Mouse (Mus musculus) heart, adult 18-20 months (tissue): Measurements from ENCODE around the gene Rnd1. TPM values are rescaled to one million over a fixed set of nuclear protein-coding genes. Genes with fewer than 3 reads are reported as not detected.

ENCODE experiments used
- DNase-seq, 2 experiments: peaks; one replicate each; pipeline ENCODE4 v3.0.0; 2021 to 2022; ENCODE audit warnings: mixed read lengths in 1 of 2
- total RNA-seq, 2 experiments: library from RNA; stranded (reverse); gene quantifications; 2 replicates each; pipeline ENCODE4 v1.2.3; 2021

Rnd1 gene
- total RNA-seq, 2 experiments from 2014 or later, result 0.77 to 1.3 TPM

DNA sequence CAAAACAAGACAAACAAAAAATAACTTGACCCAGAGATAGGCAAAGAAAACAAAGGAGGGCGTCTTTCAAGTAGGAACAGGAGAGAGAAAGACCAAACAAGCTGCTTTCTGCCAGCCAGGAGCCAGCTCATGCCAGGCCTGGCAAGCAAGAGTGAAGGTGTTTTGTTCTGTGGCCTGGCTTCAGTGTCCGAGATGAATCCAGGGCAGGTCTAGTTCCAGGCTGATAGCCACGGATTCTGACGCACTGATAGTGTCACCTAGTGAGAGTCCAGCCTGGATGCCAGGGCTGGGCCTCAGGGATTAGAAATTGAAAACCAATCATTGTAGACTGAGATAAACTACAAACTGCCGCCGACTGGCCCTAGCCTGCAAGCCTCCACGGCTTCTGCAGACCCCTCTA, 716 bp upstream of the Rnd1 start:
- DNase-seq, result no peak

DNA sequence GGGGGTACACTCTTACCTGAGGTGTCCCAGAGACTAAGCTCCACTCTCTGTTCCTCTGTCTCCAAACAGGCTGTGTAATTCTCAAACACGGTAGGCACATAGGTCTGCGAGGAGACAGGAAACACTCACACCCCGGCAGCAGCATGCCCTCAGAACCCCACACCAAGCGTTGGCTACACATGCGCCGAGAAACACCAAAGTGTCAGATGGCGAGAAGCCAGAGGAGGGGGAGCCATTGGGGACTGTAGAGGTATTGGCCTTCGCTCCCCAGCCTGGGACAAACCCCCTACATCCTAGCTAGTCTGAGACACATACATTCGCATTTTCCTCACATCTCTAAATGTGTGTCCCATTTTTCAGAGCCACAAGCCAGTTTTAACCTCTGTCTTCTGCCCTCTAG, 790 bp downstream of the Rnd1 start:
- DNase-seq, result peak in 1 of 2 experiments; percentile 29

DNA sequence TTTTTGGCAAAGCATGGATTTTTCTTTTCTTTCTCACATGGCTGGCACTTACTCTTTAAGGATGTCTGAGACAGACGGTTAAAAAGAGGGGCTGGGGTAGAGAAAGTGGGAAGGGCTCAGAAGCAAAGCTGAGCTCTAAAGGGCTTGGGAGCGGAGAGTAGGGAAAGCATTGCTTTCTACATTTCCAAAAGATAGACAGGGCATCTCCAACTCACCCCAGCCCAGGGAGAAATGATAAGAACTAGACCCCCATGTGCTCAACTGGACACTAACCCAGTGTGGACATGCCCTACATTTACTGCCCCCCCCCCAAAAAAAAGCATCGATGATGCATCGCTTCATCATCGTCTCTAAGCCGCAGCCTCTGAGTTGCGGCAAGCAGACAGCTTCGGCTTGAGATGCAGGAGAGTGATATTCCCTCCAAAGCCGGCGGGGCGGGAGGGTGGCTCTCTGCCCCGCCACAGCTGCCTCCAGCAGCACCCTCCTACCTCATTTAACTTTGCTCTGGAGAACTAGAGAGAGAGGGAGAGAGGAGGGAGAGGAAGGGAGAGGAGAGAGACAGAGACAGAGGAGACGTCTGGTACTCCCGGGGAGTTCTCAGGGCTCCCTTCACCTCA, 1.5 kb downstream of the Rnd1 start:
- DNase-seq, result no peak

DNA sequence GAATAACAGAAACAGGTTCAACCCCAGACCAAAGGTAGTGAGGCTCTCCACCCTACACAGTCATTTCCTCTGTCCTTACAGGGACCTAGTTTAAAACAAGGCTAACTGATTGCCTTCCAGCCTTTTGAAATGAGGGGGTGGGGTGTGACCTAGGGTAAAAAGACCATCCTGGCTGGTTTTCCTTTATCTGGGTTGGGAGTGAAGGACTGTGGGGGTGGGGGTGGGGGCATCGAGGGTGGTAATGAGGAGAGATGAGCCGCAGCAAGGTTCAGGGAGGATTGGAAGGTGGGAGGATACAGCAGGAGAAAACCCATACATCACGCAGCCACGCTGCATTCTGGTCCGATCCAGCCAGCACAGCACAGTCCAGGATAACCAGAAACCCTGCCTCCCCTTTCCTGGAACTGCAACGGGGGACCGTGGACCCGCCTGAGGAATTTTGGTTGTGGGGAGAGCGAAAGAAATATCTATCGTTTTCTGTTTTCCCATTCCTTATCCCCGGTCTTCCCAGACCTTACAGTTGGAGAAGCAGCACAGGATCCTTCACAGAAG, 2.2 kb downstream of the Rnd1 start:
- DNase-seq, result no peak

DNA sequence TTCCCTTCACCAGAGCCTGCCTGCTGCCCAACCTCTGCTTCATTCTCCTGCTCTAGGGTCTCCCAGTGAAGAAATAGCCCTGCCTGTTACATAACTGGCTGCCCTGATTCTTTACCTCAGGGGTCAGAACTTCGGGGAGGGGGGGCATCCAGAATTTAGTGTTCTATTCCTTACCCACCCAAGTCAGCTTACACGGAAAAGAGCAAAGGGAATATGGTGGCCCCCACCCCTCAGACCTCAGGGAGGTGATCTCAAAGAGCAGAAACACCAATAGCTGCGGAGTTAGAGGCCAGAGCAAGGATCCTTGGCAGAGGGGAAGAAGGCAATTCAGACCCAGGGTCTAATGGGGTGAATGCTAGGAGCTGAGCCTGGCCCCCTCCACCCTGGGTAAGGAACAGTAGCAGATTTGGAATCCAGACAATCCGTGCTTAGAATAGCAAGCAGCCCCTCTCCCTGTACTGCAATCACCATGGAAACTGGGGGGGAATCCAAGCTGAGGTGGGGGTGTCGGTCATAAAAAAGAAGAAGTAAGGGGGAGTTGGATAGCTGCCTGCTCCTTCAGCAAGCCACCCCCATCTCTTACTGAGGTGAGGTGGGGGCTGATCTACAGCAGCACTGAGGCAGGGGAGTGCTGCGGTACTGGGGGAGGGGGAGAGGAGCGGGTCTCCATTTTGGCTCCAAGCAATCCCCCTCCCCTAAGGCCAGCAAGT, 2.8 kb downstream of the Rnd1 start:
- no peak for DNase-seq

DNA sequence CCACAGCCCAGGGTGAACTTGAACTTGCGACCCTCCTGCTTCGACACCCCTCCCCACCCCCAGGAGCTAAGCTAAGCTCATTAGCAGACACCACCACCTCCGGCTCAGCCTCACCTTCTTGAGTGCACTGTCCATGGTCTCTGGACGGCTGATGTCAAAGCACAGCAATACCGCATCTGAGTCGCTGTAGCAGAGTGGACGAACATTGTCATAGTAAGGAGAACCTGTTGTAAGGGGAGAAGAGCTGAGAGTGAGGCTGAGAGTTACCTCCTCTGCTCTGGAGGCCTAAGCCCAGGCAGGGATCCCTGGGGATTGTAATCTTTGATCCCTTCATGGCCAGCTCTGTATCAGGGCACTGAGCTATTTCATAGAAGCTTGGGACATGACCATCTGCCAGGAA, 3.5 kb downstream of the Rnd1 start:
- DNase-seq, result no peak

DNA sequence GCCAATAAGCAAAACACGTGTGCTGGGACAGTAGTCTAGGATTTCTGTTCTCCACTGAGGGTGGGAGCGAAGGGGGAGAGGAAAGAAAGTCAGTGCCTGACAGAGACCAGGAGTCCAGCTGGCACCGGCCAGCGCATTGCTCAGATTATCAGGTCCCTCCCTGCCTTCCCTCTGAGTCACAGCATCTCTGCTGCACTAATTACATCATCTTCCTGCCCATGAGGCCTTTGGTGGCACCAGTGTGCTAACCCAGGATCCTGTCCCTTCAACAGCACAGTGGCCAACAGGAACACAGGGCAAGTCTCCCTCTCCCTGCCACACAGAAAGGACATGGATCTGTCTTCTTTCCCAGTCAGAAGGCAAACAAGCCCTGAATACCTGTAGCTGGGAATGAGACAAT, 4.7 kb downstream of the Rnd1 start:
- DNase-seq, result peak; percentile 28 to 63

DNA sequence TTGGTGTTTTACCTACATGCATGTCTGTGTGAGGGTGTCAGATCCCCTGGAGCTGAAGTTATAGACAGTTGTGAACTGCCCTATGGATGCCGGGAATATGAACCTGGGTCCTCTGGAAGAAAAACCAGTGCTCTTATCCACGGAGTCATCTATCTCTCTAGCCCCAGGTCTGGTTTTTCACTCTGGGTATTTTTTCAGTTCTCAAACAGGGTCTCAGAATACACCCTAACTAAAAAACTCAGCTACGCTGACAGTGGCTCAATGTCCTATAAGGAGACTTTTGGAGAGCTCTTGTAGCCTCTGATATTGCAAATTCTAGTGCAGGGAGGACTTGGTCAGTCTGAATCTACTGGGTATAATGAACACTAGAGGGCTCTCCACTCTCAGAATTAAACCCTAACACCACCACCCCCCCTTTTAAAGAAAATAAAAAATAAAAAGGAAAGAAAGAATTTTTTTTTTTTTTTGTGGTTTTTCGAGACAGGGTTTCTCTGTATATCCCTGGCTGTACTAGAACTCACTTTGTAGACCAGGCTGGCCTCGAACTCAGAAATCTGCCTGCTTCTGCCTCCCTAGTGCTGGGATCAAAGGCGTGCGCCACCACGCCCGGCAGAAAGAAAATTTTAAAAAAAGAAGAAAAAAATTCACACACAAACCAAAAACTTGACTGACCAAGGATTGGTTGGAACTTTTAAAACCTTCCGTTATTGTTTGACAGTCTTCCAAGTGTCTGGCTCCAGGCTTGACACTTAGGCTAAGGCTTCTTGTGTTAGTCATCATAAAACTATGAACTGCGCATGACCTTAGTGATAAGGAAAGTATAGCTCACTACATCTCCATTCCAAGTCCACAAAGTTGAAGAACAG, 13.0 kb downstream of the Rnd1 start:
- peak in 1 of 2 experiments; percentile 48 for DNase-seq

DNA sequence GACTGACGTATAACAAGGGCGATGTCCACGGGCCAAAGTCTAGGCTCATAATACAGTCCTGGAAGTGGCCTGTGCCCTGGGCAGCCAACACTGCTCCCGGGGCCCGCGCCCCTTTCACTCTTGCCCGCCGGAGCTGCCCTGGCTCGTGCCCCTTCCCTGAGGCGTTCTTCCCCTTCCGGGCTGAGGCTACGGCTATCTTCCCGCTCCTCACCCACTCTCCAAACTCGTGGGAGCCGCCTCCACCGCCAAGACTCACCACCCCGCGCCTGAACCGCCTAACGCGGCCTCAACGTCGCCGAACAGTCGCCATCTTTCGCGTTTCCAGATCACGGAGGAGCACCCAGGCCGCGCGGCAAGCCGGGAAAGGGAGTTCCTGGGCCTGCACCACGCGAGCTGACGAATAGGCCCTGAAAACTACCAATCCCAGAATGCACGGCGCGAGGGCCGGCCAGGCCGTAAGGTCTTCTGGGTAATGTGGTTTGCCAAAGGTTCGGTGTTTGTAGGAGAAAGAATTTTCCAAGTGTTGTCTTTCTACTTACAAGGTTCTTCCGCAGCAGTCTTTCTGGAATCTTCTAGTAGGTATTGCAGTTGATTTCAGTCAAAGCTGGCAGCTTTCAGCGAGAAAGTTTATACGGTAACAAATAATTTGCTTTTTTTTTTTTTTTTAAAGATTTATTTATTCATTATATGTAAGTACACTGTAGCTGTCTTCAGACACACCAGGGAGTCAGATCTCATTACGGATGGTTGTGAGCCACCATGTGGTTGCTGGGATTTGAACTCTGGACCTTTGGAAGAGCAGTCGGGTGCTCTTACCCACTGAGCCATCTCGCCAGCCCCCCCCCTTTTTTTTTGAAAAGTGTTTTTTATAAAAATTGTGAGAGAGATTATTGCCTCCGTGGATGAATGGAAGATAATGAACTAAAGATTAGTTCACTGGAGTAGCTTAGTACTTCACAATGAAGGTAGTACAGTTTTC, 14.4 kb downstream of the Rnd1 start, which contains the start of gene Ddx23:
Gene Ddx23 (minus strand): TSS at position 328 of the 979 bp plus-strand sequence.
- DNase-seq, result peak; percentile 97 to 98

DNA sequence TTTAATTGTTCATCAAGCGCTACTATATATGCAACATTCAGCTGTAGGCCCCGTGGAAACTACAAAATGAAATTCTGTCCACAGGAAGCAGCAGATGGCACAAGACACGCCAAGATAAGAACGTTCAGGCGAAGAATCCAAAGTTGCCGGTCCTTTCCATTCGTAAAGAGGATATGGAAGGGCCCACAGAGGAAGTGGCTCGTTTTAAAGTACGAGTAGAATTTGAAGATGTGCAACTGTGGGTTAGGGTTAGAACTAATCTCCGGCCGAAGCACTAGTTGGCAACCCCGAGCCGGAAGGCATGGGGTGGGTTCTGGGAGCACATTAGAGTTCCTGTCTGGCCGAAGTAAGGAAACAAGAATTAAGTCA, 15.1 kb downstream of the Rnd1 start:
- no peak for DNase-seq

DNA sequence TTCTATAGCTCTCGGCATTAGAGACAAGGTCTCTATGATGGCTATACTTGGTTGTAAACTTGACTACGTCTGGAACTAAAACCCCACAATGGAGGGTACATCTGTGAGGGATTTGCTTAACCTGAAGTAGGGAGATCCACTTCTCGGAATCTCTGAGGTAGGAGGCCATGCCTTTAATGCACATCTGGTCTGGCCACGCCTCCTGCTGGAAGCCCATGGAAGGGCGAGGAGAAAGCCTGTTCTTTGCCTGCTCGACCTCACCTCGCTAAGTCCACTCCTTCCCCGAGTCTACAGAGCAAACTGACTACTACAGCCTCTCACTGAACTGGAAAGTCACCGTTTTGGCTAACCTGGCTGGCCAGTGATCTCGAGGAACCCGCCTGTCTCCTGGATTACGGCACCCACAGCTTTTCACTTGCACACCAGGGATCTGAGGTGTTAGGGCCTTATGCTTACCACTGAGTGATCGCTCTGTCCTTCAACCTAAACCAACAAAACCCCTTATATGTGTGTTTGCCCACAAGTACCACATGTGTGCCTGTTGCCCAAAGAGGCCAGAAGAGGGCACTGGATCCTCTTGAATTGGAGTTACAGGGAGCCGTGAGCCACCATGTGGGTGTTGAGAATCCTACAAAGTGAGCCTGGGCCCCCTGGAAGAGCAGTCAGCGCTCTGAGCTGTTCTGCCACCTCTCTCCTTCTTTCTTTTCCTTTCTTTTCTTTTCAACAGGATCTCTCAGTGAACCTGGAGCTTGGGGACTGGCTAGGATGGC, 20.1 kb downstream of the Rnd1 start:
- DNase-seq, result no peak

DNA sequence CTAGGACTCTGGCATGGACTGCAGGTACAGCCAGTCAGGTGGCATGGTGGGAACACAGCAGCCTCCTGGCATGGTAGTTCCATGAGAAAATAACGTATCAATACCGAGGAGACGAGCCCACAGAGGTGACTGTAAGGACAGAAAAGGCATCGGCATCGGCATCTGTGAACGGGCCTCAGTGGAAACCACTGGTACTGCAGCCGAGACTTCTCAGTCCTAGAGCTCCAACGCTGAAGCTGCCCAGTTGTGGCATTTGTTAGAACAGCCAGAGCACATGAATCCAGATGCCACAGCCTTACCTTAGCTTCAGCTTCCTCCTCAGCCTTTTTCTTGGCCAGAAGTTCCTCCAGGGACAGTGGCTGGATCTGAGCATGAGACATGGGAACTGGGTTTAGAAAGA, 25.1 kb downstream of the Rnd1 start:
- DNase-seq, result no peak

DNA sequence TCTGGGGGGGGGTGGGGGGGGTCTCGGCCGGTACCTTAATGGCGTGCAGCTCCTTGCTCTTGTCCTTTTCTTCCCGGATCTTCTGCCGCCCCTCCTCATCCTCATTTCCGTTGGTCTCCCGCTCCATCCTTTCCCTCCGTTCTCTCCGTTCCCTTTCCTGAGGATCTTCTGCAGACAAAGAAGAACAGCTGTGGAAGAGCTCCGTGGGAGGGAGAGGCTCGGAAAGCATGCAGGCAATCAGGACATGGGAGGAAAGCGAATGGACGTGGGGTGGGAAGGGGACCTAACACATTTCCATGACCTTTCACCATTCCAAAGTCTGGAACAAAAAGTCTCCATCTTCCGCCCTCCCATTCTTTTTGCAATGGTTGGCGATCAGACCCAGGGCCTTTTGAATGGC, 25.8 kb downstream of the Rnd1 start:
- no peak for DNase-seq

DNA sequence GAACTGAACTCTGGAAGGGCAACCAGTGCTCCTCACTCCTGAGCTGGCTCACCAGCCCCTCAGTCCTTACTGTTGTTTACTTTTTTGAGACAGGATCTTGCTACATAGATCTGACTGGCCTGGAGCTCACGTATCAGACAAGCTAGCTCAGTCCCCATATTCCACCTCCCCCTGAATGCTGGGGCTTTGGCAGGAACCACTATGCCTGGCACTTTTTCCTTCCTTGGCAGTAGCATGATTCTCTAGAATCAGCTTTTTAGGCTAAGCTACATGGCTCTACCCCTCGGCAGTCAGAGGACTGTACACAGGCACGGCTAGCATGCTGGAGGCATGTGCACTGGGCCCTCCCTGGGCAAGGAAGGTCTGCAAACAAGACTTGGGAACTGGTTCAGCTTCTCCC, 29.2 kb downstream of the Rnd1 start:
- no peak for DNase-seq

DNA sequence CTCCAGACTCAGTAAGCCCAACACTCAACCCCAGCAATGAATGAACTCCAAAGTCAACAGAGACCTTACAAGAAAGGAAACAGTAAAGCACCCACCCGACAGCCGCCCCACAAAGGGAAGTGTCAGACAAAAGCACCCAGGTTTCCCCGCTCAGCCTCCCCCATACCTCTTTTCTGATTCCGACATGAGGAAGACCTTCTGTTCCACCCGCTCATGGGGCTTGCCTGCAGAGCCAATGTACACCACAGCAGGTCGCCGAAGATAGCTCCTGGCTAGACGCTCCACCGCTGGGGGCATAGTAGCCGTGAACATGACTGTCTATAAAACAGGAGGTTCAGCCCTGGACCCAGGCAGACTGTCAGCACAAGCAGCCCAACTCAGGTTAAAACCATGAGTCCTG, 30.0 kb downstream of the Rnd1 start:
- no peak for DNase-seq

DNA sequence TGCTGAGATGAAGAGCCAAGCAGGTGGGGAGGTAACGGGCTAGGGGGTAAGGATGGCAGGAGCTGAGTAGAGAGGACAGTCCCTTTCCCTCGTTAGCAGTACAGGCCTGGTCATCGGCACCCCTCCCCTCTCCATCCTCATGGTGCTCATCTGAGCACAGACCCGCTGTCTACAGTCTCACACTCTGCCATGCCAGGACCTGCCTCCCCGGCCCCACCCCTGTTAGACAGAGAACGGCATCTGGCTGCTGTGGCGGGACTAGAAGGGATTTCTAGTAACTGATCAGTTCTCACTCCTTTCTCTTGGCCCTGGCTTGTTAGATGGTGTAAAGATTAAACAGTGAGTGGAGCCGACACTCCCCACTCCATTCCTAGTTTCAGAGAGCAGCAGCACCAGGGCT, 30.5 kb downstream of the Rnd1 start:
- no peak for DNase-seq

DNA sequence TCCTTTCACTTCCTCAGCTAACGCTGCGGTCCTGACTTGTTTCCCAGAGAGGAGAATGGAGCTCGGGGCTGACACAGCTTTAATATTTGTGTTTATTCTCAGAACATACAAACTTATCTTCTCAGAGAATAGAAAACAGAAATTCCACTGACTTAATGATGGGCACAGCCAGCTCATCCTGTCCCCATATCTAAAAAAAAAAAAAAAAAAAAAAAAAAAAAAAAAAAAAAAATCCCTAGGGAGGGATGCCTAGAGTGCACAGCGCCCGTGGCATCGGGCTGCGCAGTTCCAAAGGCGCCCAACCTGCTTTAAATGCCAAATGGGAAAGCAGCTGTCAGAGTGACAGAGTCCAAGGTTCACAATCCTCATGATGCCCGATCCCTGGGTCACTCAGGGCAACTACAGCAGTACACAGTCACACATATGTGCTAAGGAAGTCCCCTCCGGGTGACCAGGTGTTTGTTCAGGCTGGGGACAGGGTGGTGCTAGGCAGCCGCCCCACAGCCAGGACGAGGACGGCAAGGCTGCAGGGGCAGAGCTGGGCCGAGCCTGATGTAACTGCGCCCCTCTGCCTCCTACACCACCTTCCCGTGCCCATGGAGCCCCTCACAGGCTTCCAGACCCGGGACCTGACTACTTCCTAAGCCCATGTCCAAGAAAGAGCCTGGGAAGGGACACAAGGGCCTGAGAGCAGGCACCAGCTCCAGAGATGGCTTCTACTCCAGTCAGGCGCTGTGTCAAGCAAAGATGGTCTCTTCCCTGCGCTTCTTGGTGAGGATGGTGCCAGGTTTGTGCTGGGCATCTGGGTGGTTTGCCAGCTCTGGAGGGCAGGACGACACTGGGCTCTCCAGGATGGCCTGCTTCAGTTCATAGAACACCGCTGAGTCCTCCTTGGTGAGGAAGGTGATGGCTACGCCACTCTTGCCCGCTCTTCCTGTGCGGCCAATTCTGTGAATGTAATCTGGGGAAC, 31.9 kb downstream of the Rnd1 start:
- DNase-seq, result no peak

DNA sequence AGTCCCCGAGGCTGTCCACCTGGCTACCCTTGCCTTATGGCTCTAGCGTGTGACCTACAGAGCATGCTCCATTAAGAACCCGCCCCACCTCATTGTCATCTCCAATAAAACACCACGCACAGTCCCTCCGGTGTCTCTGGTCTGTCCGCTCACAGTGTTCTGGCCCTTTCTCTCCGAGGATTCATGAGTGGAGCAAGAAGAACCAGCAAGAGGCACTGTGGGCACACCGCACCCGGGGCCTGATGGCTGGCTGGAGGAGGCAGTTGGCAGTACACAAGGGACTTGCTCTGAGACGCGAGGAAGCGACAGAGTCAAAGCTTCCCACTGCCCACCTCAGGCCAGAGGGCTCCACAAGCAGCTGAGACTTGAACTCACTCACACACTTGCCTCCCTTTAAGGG, 32.9 kb downstream of the Rnd1 start:
- DNase-seq, result no peak

DNA sequence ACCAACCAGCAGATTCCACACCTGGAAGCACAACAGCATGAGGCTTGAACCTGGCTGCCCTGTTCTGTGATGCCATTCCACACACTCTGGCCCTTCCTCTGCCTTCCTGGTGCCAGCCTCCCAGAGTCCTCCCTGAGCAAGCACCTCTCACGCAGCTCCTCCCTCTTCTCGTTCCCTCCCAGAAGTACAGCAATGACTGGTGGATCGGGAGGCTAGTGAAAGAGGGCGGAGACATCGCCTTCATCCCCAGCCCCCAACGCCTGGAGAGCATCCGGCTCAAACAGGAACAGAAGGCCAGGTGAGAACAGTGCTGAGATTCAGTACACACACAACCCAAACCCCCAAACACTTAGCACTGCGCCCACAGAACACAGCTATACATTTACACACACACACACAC, 37.1 kb downstream of the Rnd1 start:
- no peak for DNase-seq

DNA sequence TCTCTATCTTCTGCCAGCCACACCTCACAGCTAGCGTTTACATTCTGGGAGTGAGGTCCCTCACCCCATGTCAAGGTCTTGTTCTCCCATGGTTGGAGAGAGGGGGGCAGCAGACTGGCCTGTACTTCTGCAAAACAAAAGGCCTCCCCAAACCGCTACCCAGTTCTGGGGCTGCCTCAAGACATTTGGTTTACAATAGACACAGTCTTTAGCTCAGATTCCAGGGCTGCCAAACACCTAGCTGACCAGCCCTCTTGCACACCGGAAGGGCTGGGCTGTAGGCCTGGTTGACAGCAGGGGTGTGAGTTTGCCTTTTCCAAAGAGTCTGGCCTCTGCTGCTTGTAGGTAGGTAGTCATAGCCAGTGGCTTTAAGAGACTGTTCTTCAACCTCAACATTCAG, 40.1 kb downstream of the Rnd1 start:
- no peak for DNase-seq
